Mouse (Mus musculus) skeletal muscle tissue, adult 2 months (tissue): ENCODE measurements around the gene Ttc28.

Experiments
- DNase-seq: peaks from one replicate; pipeline ENCODE4 v3.0.0-alpha.2; 2012; ENCODE audit warnings: low read depth, low spot score

Ttc28 gene

GRCm38 (mm10) chr5:110949791-110950190 is 70.2 kb downstream of the Ttc28 start:
- no peak for DNase-seq

GRCm38 (mm10) chr5:110958196-110958595 is 78.6 kb downstream of the Ttc28 start:
- no peak for DNase-seq

- DNase-seq: no peak
Observed at GRCm38 (mm10) chr5:110960067-110960466, 80.5 kb downstream of the Ttc28 start.

- no peak for DNase-seq
Observed at GRCm38 (mm10) chr5:110960890-110961289, 81.3 kb downstream of the Ttc28 start.

GRCm38 (mm10) chr5:110967483-110968055 is 88.0 kb downstream of the Ttc28 start:
- no peak for DNase-seq

- DNase-seq: no peak
Observed at GRCm38 (mm10) chr5:110968566-110968965, 89.0 kb downstream of the Ttc28 start.

GRCm38 (mm10) chr5:110970162-110970780 is 90.7 kb downstream of the Ttc28 start:
- peak; percentile 19 for DNase-seq

GRCm38 (mm10) chr5:110976721-110977120 is 97.1 kb downstream of the Ttc28 start:
- DNase-seq: no peak

- no peak for DNase-seq
Observed at GRCm38 (mm10) chr5:110977796-110978195, 98.2 kb downstream of the Ttc28 start.

GRCm38 (mm10) chr5:110978461-110978860 is 98.9 kb downstream of the Ttc28 start:
- peak; percentile 80 for DNase-seq

- DNase-seq: peak; percentile 27
Observed at GRCm38 (mm10) chr5:110979011-110979860, 99.6 kb downstream of the Ttc28 start.

GRCm38 (mm10) chr5:110979861-110980346 is 100.3 kb downstream of the Ttc28 start:
- peak; percentile 52 for DNase-seq

- DNase-seq: no peak
Observed at GRCm38 (mm10) chr5:110980576-110980975, 101.0 kb downstream of the Ttc28 start.

- no peak for DNase-seq
Observed at GRCm38 (mm10) chr5:110982436-110982835, 102.8 kb downstream of the Ttc28 start.

- no peak for DNase-seq
Observed at GRCm38 (mm10) chr5:110984136-110984681, 104.6 kb downstream of the Ttc28 start.

GRCm38 (mm10) chr5:110996835-110997539 is 117.4 kb downstream of the Ttc28 start:
- no peak for DNase-seq

- DNase-seq: no peak
Observed at GRCm38 (mm10) chr5:110997692-110998091, 118.1 kb downstream of the Ttc28 start.

- no peak for DNase-seq
Observed at GRCm38 (mm10) chr5:110998298-110998697, 118.7 kb downstream of the Ttc28 start.

- no peak for DNase-seq
Observed at GRCm38 (mm10) chr5:111000953-111001352, 121.3 kb downstream of the Ttc28 start.

GRCm38 (mm10) chr5:111003220-111003619 is 123.6 kb downstream of the Ttc28 start:
- DNase-seq: no peak

- DNase-seq: no peak
Observed at GRCm38 (mm10) chr5:111003750-111004149, 124.1 kb downstream of the Ttc28 start.
